Mouse (Mus musculus): ENCODE measurements around the gene Mrpl20. TPM values are rescaled to one million over a fixed set of nuclear protein-coding genes. Genes with fewer than 3 reads are reported as not detected.

Mrpl20 gene
- total RNA-seq, 2 experiments from 2014 or later, result 93.9 to 97.9 TPM

GRCm38 (mm10) chr4:155847591-155848352 is 45.1 kb downstream of the Mrpl20 start:
- DNase-seq (ENCODE audit: low spot score in 2 of 2), result no peak
- intact Hi-C loops (cut with DNase I), result no loop called here

- intact Hi-C loops (cut with DNase I), result no loop called here
- DNase-seq (ENCODE audit: low spot score in 2 of 2), result no peak
Measured at GRCm38 (mm10) chr4:155848434-155849095, 45.9 kb downstream of the Mrpl20 start.

GRCm38 (mm10) chr4:155849391-155849790 is 46.7 kb downstream of the Mrpl20 start:
- intact Hi-C loops (cut with DNase I), result no loop called here
- no peak for DNase-seq (ENCODE audit: low spot score in 2 of 2)

GRCm38 (mm10) chr4:155849792-155850451 is 47.2 kb downstream of the Mrpl20 start:
- intact Hi-C loops (cut with DNase I), result no loop called here
- DNase-seq (ENCODE audit: low spot score in 2 of 2), result no peak

GRCm38 (mm10) chr4:155851368-155851767 is 48.7 kb downstream of the Mrpl20 start:
- no peak for DNase-seq (ENCODE audit: low spot score in 2 of 2)
- intact Hi-C loops (cut with DNase I), result no loop called here

- DNase-seq (ENCODE audit: low spot score in 2 of 2), result no peak
- intact Hi-C loops (cut with DNase I), result no loop called here
Measured at GRCm38 (mm10) chr4:155851951-155852411, 49.3 kb downstream of the Mrpl20 start.

GRCm38 (mm10) chr4:155853421-155853820 is 50.7 kb downstream of the Mrpl20 start:
- DNase-seq (ENCODE audit: low spot score in 2 of 2), result no peak
- intact Hi-C loops (cut with DNase I), result no loop called here

- DNase-seq (ENCODE audit: low spot score in 2 of 2), result no peak
- intact Hi-C loops (cut with DNase I), result no loop called here
Measured at GRCm38 (mm10) chr4:155854991-155855390, 52.3 kb downstream of the Mrpl20 start.

GRCm38 (mm10) chr4:155856071-155856470 is 53.4 kb downstream of the Mrpl20 start:
- intact Hi-C loops (cut with DNase I), result no loop called here
- no peak for DNase-seq (ENCODE audit: low spot score in 2 of 2)

GRCm38 (mm10) chr4:155856881-155857280 is 54.2 kb downstream of the Mrpl20 start:
- intact Hi-C loops (cut with DNase I), result no loop called here

GRCm38 (mm10) chr4:155859318-155859717 is 56.6 kb downstream of the Mrpl20 start:
- intact Hi-C loops (cut with DNase I), result no loop called here
- no peak for DNase-seq (ENCODE audit: low spot score in 2 of 2)

More at GRCm38 (mm10) chr4:155856881-155857280, 54.2 kb downstream of the Mrpl20 start:
- DNase-seq (ENCODE audit: low spot score in 2 of 2), result no peak

Small RNA genes lying within 50 kb of the gene (microRNA-seq; reads per million reads assigned to microRNA genes)
- gene Gm27743, result 0 reads per million in 2 experiments

Other genes starting within 250 kb of the Mrpl20 start
- gene Nadk, start 240.5 kb upstream of the Mrpl20 start, total RNA-seq (2021), result 10 to 100 TPM; 58.8 to 61.7 TPM
- 10 to 100 TPM; 49.9 to 51.5 TPM for gene Slc35e2, start 201.5 kb upstream of the Mrpl20 start, total RNA-seq (2021)
- 10 to 100 TPM; 45.9 to 53.1 TPM for gene Cdk11b, start 178.0 kb upstream of the Mrpl20 start, total RNA-seq (2021)
- not detected for gene Gm10563, start 157.5 kb upstream of the Mrpl20 start, total RNA-seq (2021)
- gene Mmp23, start 149.5 kb upstream of the Mrpl20 start, total RNA-seq (2021), result 1 to 10 TPM; 2.5 to 2.9 TPM
- 100 to 1,000 TPM; 112 to 113 TPM for gene Mib2, start 133.7 kb upstream of the Mrpl20 start, total RNA-seq (2021)
- gene Fndc10, start 108.5 kb upstream of the Mrpl20 start, total RNA-seq (2021), result 10 to 100 TPM; 26.5 to 29.2 TPM
- 10 to 100 TPM; 93.3 to 98.2 TPM for gene Ssu72, start 98.1 kb upstream of the Mrpl20 start, total RNA-seq (2021)
- 10 to 100 TPM; 58.0 to 61.9 TPM for gene Tmem240, start 68.1 kb upstream of the Mrpl20 start, total RNA-seq (2021)
- gene Atad3a, start 41.8 kb upstream of the Mrpl20 start, total RNA-seq (2021), result 10 to 100 TPM; 44.0 to 52.3 TPM
- gene Vwa1, start 28.2 kb upstream of the Mrpl20 start, total RNA-seq (2021), result 10 to 100 TPM; 14.0 to 16.6 TPM
- 10 to 100 TPM; 16.8 to 20.7 TPM for gene Tmem88b, start 17.0 kb upstream of the Mrpl20 start, total RNA-seq (2021)
- not detected for gene Ankrd65, start 12.4 kb upstream of the Mrpl20 start, total RNA-seq (2021)
- gene Ccnl2, start 9.6 kb downstream of the Mrpl20 start, total RNA-seq (2021), result 10 to 100 TPM; 65.7 to 78.1 TPM
- 100 to 1,000 TPM in 1 of 2 experiments, 10 to 100 TPM in 1; 99.6 to 104 TPM for gene Aurkaip1, start 28.4 kb downstream of the Mrpl20 start, total RNA-seq (2021)
- 1 to 10 TPM; 7.0 to 8.4 TPM for gene Mxra8, start 36.8 kb downstream of the Mrpl20 start, total RNA-seq (2021)
- gene Dvl1, start 44.5 kb downstream of the Mrpl20 start, total RNA-seq (2021), result 10 to 100 TPM; 87.9 to 88.0 TPM
- under 1 TPM; 0.27 to 0.32 TPM for gene Tas1r3, start 60.5 kb downstream of the Mrpl20 start, total RNA-seq (2021)
- gene Cptp, start 66.6 kb downstream of the Mrpl20 start, total RNA-seq (2021), result 10 to 100 TPM; 25.5 to 31.8 TPM
- 10 to 100 TPM; 38.1 to 38.5 TPM for gene Ints11, start 66.7 kb downstream of the Mrpl20 start, total RNA-seq (2021)
- 10 to 100 TPM; 60.5 to 65.5 TPM for gene Pusl1, start 88.9 kb downstream of the Mrpl20 start, total RNA-seq (2021)
- 100 to 1,000 TPM; 133 to 136 TPM for gene Acap3, start 88.9 kb downstream of the Mrpl20 start, total RNA-seq (2021)
- gene Ube2j2, start 141.0 kb downstream of the Mrpl20 start, total RNA-seq (2021), result 10 to 100 TPM; 71.9 to 72.7 TPM
- gene C1qtnf12, start 159.4 kb downstream of the Mrpl20 start, total RNA-seq (2021), result 10 to 100 TPM; 12.8 to 21.8 TPM
- gene B3galt6, start 189.8 kb downstream of the Mrpl20 start, total RNA-seq (2021), result 10 to 100 TPM in 1 of 2 experiments, 1 to 10 TPM in 1; 9.7 to 10.5 TPM
- gene Sdf4, start 190.0 kb downstream of the Mrpl20 start, total RNA-seq (2021), result 100 to 1,000 TPM; 182 to 184 TPM
- 1 to 10 TPM; 2.0 to 2.1 TPM for gene Tnfrsf4, start 211.0 kb downstream of the Mrpl20 start, total RNA-seq (2021)
- not detected for gene Tnfrsf18, start 223.3 kb downstream of the Mrpl20 start, total RNA-seq (2021)

Measured in left cerebral cortex, postnatal 25 days (tissue).